ENCODE assay signal across 10 mouse cellular contexts in the genomic region with DNA sequence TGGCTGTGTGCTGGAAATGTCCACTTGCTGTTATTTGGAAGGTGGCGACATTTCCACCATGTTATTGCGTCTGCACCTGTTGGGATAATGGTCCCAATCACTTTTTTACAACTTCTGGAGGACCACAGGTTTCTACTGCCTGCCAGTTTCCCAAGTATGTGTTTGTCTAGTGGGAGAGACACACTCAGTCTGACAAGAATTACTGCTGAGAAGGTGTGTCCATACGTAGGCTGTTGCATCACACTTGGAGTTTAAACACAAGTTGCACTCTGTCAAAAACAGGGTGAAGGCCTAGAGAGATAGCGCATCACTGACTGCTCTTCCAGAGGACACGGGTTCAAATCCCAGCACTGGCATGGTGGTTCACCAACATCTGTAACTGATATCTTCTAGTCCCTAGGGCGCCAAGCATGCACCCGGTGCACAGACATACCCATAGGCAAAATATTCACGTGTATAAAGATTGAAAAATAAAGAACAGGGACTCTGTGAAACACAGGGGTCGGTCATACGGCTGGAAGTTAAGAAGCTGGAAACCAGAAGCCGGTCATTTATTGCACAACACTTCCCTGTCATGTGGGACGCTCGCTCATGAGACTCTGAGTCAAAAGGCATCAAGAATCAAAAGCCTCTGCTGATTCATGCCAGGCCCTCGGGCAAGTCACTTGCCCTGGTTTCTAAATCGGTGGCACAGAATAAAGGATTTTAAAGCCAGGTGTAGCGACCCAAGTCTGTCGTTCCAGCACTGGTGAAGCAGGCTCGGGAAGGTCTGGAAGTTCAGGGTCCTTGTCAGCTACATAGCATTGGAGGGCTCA. TPM values are rescaled to one million over a fixed set of nuclear protein-coding genes. Genes with fewer than 3 reads are reported as not detected.
DNase-seq lines count a peak whose midpoint lies in the region.
"Had no signal": no experiment of that assay in that cellular context is flagged by ENCODE, and none has a peak within 500 bp of the region (broad histone marks: within the 10 kb centered on the region; RNA-seq: fewer than 3 reads in every experiment).

No protein-coding gene starts in this region.

- intact Hi-C loops in left cerebral cortex, postnatal 10 days (cut with DNase I), result loop anchor here (5.0 kb wide), 1 partner anchor 53 kb away; the partner anchor contains the start of gene Tmem82

- DNase-seq in layer of hippocampus, adult 11-12 months (ENCODE audit: low spot score), result peak; percentile 53
- DNase-seq in layer of hippocampus, adult 8-10 months (ENCODE audit: low spot score in 2 of 2), result no peak
- DNase-seq in adrenal gland, adult 2 months, result peak; percentile 83
- peak; percentile 97 for DNase-seq in gonadal fat pad, adult 2 months (ENCODE audit: low read depth)
- peak; percentile 74 to 79 for DNase-seq in monocyte, adult 2 months (ENCODE audit: low read depth in 1 of 2, low spot score in 2 of 2)
- no peak for DNase-seq in right cerebral cortex, postnatal 10 days (ENCODE audit: low spot score in 2 of 2)
- no peak for DNase-seq in left cerebral cortex, postnatal 10 days (ENCODE audit: extremely low spot score in 1 of 2, low spot score in 2 of 2)
- DNase-seq: cerebellum, adult 11-12 months had no signal

RNA-seq across cellular contexts. Expression of gene Plekhm2, which starts 5.4 kb away (rescaled TPM):
- 10 to 100 TPM; 89.6 to 98.5 (median 95.2) TPM for total RNA-seq in layer of hippocampus, adult 8-10 months (2022)
- total RNA-seq in adrenal gland, adult 2 months (2021), result 10 to 100 TPM; 47.8 to 73.2 TPM
- polyA plus RNA-seq in adrenal gland, adult 2 months (2012; rRNA removed), result 63.1 and 63.4 TPM in 2 replicates
- polyA plus RNA-seq in gonadal fat pad, adult 2 months (2012; rRNA removed), result 54.2 and 58.2 TPM in 2 replicates
- 10 to 100 TPM; 49.0 to 55.0 TPM for total RNA-seq in left cerebral cortex, postnatal 10 days (2021)

RNA-seq across cellular contexts. Expression of gene Rsc1a1, which starts 15.3 kb away (rescaled TPM):
- total RNA-seq in layer of hippocampus, adult 8-10 months (2022), result under 1 TPM in 2 of 4 experiments, not detected in 2; 0.43 to 0.47 TPM
- total RNA-seq in adrenal gland, adult 2 months (2021), result not detected
- polyA plus RNA-seq in adrenal gland, adult 2 months (2012; rRNA removed), result 4.3 and 6.8 TPM in 2 replicates
- polyA plus RNA-seq in gonadal fat pad, adult 2 months (2012; rRNA removed), result 9.6 and 12.1 TPM in 2 replicates
- 1 to 10 TPM in 1 of 2 experiments, under 1 TPM in 1; 0.41 to 3.0 TPM for total RNA-seq in left cerebral cortex, postnatal 10 days (2021)
- total RNA-seq: left cerebral cortex, postnatal 14 days had no signal

RNA-seq across cellular contexts. Expression of gene Slc25a34, which starts 46.5 kb away (rescaled TPM):
- total RNA-seq in layer of hippocampus, adult 8-10 months (2022), result 1 to 10 TPM; 2.9 to 4.5 (median 3.8) TPM
- total RNA-seq in adrenal gland, adult 2 months (2021), result 10 to 100 TPM in 1 of 2 experiments, 1 to 10 TPM in 1; 9.2 to 14.2 TPM
- polyA plus RNA-seq in adrenal gland, adult 2 months (2012; rRNA removed), result 4.3 and 5.7 TPM in 2 replicates
- polyA plus RNA-seq in gonadal fat pad, adult 2 months (2012; rRNA removed), result 1.0 and 1.1 TPM in 2 replicates
- total RNA-seq in left cerebral cortex, postnatal 10 days (2021), result 1 to 10 TPM; 2.3 to 4.1 TPM
- polyA plus RNA-seq: G1E had no signal

RNA-seq across cellular contexts. Expression of gene Tmem82, which starts 51.7 kb away (rescaled TPM):
- under 1 TPM; 0.47 to 0.87 (median 0.54) TPM for total RNA-seq in layer of hippocampus, adult 8-10 months (2022)
- 1 to 10 TPM in 1 of 2 experiments, under 1 TPM in 1; 0.93 to 1.6 TPM for total RNA-seq in adrenal gland, adult 2 months (2021)
- 2.8 TPM in 2 replicates for polyA plus RNA-seq in adrenal gland, adult 2 months (2012; rRNA removed)
- polyA plus RNA-seq in gonadal fat pad, adult 2 months (2012; rRNA removed), result 0.46 and 0.92 TPM in 2 replicates
- total RNA-seq in left cerebral cortex, postnatal 10 days (2021), result under 1 TPM; 0.28 to 0.79 TPM
- polyA plus RNA-seq: G1E had no signal

RNA-seq across cellular contexts. Expression of gene Ddi2, which starts 53.1 kb away (rescaled TPM):
- 10 to 100 TPM; 43.0 to 50.3 (median 46.2) TPM for total RNA-seq in layer of hippocampus, adult 8-10 months (2022)
- 10 to 100 TPM; 38.5 to 78.4 TPM for total RNA-seq in adrenal gland, adult 2 months (2021)
- polyA plus RNA-seq in adrenal gland, adult 2 months (2012; rRNA removed), result 16.8 and 22.1 TPM in 2 replicates
- 12.0 and 16.3 TPM in 2 replicates for polyA plus RNA-seq in gonadal fat pad, adult 2 months (2012; rRNA removed)
- 10 to 100 TPM; 27.7 to 28.1 TPM for total RNA-seq in left cerebral cortex, postnatal 10 days (2021)

Comparison
In these comparisons a context has a peak if more than half of its experiments do, and no peak if none do; other contexts are left out.
1. DNase-seq: peak in layer of hippocampus, adult 11-12 months (single experiment), adrenal gland, adult 2 months (single experiment), gonadal fat pad, adult 2 months (single experiment) and monocyte, adult 2 months (2 of 2); none in layer of hippocampus, adult 8-10 months (0 of 2), right cerebral cortex, postnatal 10 days (0 of 2) and left cerebral cortex, postnatal 10 days (0 of 2).